Mouse (Mus musculus) myocyte (in vitro differentiated cells): ENCODE data around the gene Btrc. TPM values are rescaled to one million over a fixed set of nuclear protein-coding genes. Genes with fewer than 3 reads are reported as not detected.
"Not testable (repeated sequence)": the region's sequence is repeated elsewhere in the genome, so short reads cannot be mapped to it uniquely, and the experiment has no call there.

Experiments
- H3K27me3 ChIP-seq: one replicate; pipeline ENCODE4 v1.6.1; 2011; ENCODE audit not compliant: control insufficient read depth, insufficient read depth, insufficient read length
- H3K36me3 ChIP-seq: one replicate; pipeline ENCODE4 v1.6.1; 2011; ENCODE audit not compliant: control insufficient read depth, insufficient read depth
- H3K4me2 ChIP-seq: one replicate; pipeline ENCODE4 v1.6.1; 2011; ENCODE audit warnings: low read depth, control low read depth
- H3K4me3 ChIP-seq: one replicate; pipeline ENCODE4 v1.5.1; 2011; ENCODE audit warnings: mild to moderate bottlenecking, control low read depth, moderate library complexity
- H3K79me2 ChIP-seq: one replicate; pipeline ENCODE4 v1.6.1; 2011; ENCODE audit not compliant: control insufficient read depth, insufficient read depth
- H3ac ChIP-seq: one replicate; pipeline ENCODE4 v1.6.1; 2011; ENCODE audit not compliant: control insufficient read depth, insufficient read length
- CEBPB ChIP-seq: IDR thresholded peaks from 2 replicates; pipeline ENCODE4 v1.6.1; 2011; ENCODE audit warnings: mild to moderate bottlenecking, moderate library complexity; ENCODE audit not compliant: poor library complexity, insufficient read depth, severe bottlenecking
- E2F4 ChIP-seq: IDR thresholded peaks from one replicate; pipeline ENCODE4 v1.6.1; 2011; ENCODE audit warnings: mild to moderate bottlenecking, control low read depth, moderate library complexity; ENCODE audit not compliant: insufficient read depth
- MAX ChIP-seq: IDR thresholded peaks from one replicate; pipeline ENCODE4 v1.6.1; 2011; ENCODE audit warnings: low read depth, mild to moderate bottlenecking, control low read depth
- MYOD1 ChIP-seq, 3 experiments: IDR thresholded peaks; one replicate each; pipeline ENCODE4 v1.6.1; 2011; ENCODE audit warnings: control low read depth in 2 of 3, low read depth in 2 of 3, mild to moderate bottlenecking in 2 of 3, moderate library complexity in 1 of 3; ENCODE audit not compliant: insufficient read length in 2 of 3, control insufficient read depth in 1 of 3
- MYOG ChIP-seq, 3 experiments: IDR thresholded peaks; one replicate each; pipeline ENCODE4 v1.6.1; 2011; ENCODE audit warnings: control low read depth in 2 of 3, low read depth in 2 of 3, mild to moderate bottlenecking in 2 of 3; ENCODE audit not compliant: insufficient read length in 2 of 3, control insufficient read depth in 1 of 3, insufficient read depth in 1 of 3
- POLR2A ChIP-seq: IDR thresholded peaks from one replicate; pipeline ENCODE4 v1.6.1; 2011; ENCODE audit warnings: low read depth, mild to moderate bottlenecking, control low read depth, moderate library complexity; ENCODE audit not compliant: insufficient read length
- POLR2AphosphoS2 ChIP-seq: IDR thresholded peaks from one replicate; pipeline ENCODE4 v1.6.1; 2011; ENCODE audit warnings: low read depth, control low read depth; ENCODE audit not compliant: insufficient read length
- REST ChIP-seq: IDR thresholded peaks from one replicate; pipeline ENCODE4 v1.6.1; 2011; ENCODE audit warnings: mild to moderate bottlenecking, control low read depth, moderate library complexity; ENCODE audit not compliant: insufficient read depth, insufficient read length
- SRF ChIP-seq: IDR thresholded peaks from one replicate; pipeline ENCODE4 v1.6.1; 2011; ENCODE audit warnings: low read depth; ENCODE audit not compliant: control insufficient read depth, insufficient read length
- TCF12 ChIP-seq: IDR thresholded peaks from one replicate; pipeline ENCODE4 v1.6.1; 2011; ENCODE audit warnings: mild to moderate bottlenecking, control low read depth; ENCODE audit not compliant: poor library complexity, insufficient read depth, severe bottlenecking
- TCF3 ChIP-seq: IDR thresholded peaks from one replicate; pipeline ENCODE4 v1.6.1; 2011; ENCODE audit warnings: low read depth, control low read depth; ENCODE audit not compliant: insufficient read length
- USF1 ChIP-seq: IDR thresholded peaks from one replicate; pipeline ENCODE4 v1.6.1; 2011; ENCODE audit warnings: low read depth, mild to moderate bottlenecking, control low read depth, moderate library complexity
- polyA plus RNA-seq: library from polyadenylated mRNA; unstranded; fragments of >200 nt; fragmentation: generic; extraction: Trizol; gene quantifications from one replicate; pipeline ENCODE4 v1.2.1, GENCODE M21; 2012; ENCODE audit warnings: missing spikeins

Btrc gene
- polyA plus RNA-seq, 1 experiment = 17.0 TPM

DNA sequence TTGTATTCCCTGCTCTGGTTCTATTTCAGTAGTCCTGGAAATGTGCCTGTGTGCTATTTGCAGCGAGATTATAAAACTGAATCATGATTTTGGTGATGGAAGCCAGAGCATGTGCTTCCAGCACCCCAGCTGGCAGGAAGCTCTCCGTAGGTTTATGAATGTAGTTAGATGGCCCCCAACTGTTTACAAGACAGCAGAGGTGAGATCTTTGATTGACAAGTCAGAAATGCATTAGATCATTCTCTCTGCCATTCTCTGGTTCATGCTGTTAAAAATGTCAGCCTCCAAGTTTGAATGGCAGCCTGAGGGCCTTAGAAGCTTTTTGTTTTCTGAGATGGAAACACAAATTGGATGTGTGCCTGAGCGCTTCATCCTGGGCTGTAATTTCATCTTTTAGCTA lies 68.8 kb downstream of the Btrc start:
- Histone ChIP-seq H3K36me3 (no peaks in the 10 kb centered on the region), H3K4me3 (no peak overlapping the region), H3K27me3 (no peaks in the 10 kb centered on the region), H3ac (no peak overlapping the region), H3K4me2 (no peak overlapping the region), H3K79me2 (no peaks in the 10 kb centered on the region)
- TF ChIP-seq E2F4 (no peak), TCF3 (no peak), POLR2AphosphoS2 (no peak), CEBPB (no peak), USF1 (no peak), MAX (no peak), MYOG (IDR thresholded peaks at IDR 0.05; ENCODE audit: control insufficient read depth in 1 of 3, insufficient read depth in 1 of 3, insufficient read length in 2 of 3, low read depth in 2 of 3) (no peak), POLR2A (no peak), REST (no peak), TCF12 (no peak), MYOD1 (IDR thresholded peaks at IDR 0.05; ENCODE audit: control insufficient read depth in 1 of 3, insufficient read length in 2 of 3, low read depth in 2 of 3) (no peak), SRF (no peak)

DNA sequence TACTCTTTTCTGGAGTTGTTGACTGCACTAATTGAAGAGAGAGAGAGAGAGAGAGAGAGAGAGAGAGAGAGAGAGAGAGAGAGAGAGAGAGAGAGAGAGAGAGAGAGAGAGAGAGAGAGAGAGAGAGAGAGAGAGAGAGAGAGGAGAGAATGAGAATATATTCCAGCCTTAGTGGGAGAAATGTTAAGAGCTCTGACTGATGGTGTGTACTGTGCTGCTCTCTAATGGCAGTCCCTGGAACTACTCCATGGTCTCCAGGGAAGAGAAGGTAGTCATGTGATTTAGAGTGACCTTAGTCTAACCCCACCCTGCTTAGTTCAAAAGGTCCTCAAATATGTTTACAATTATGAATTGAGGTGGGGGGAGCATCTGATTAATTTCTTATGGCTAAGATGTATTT lies 72.5 kb downstream of the Btrc start:
- not testable (repeated sequence) for H3K79me2 ChIP-seq, H3K36me3 ChIP-seq, H3K4me3 ChIP-seq, H3ac ChIP-seq, H3K27me3 ChIP-seq, H3K4me2 ChIP-seq
- peak; percentile 74 for TF ChIP-seq USF1

DNA sequence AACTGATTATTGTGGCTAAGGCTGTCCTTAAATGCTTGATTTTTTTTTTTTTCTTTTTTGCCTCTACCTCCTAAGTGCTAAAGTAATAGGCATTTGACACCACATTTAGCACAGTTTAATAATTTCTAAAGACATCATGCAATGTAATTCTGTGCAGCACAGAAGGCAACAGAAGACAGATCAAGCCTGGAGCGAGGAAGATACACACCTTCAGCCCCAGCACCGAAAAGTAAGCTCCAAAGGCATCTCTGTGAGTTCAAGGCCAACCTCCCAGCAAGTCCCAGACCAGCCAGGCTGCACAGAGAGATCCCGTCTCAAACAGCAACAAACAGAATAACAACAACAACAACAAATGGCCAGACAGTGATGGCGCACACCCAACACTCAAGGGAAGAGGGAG lies 73.6 kb downstream of the Btrc start:
- Histone ChIP-seq H3K79me2 (no peaks in the 10 kb centered on the region), H3K27me3 (no peaks in the 10 kb centered on the region), H3K4me2 (no peak overlapping the region), H3K36me3 (no peaks in the 10 kb centered on the region), H3K4me3 (no peak overlapping the region), H3ac (no peak overlapping the region)
- no peak for TF ChIP-seq MYOG (IDR thresholded peaks at IDR 0.05; ENCODE audit: control insufficient read depth in 1 of 3, insufficient read depth in 1 of 3, insufficient read length in 2 of 3, low read depth in 2 of 3)
- no peak for TF ChIP-seq CEBPB
- TF ChIP-seq SRF = no peak
- TF ChIP-seq POLR2A = no peak
- TF ChIP-seq USF1 = no peak
- TF ChIP-seq POLR2AphosphoS2 = no peak
- TF ChIP-seq MYOD1 (IDR thresholded peaks at IDR 0.05; ENCODE audit: control insufficient read depth in 1 of 3, insufficient read length in 2 of 3, low read depth in 2 of 3) = no peak
- TF ChIP-seq TCF3 = no peak
- no peak for TF ChIP-seq MAX
- TF ChIP-seq REST = no peak

DNA sequence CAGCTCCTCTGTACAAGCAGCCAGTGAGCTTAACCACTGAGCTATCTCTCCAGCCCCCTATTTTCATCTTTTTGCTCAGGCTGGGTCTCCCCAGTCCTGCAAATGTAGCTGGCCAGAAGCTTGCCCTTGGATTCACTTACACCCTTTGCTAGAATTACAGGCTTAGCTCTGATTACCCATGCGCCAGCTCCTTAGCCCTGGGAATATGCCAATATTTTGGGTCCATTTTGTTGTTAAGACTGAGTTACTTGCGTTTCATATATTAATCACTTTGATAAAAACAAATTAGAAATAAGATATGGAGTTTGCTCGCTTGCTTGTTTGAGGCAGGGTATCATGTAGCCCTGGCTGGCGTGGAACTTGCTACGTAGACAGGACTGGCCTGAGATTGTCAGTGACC lies 74.7 kb downstream of the Btrc start:
- Histone ChIP-seq H3K4me3 (no peak overlapping the region), H3K27me3 (no peaks in the 10 kb centered on the region), H3K36me3 (no peaks in the 10 kb centered on the region), H3ac (no peak overlapping the region), H3K79me2 (no peaks in the 10 kb centered on the region), H3K4me2 (no peak overlapping the region)
- no peak for TF ChIP-seq E2F4
- no peak for TF ChIP-seq CEBPB
- no peak for TF ChIP-seq SRF

DNA sequence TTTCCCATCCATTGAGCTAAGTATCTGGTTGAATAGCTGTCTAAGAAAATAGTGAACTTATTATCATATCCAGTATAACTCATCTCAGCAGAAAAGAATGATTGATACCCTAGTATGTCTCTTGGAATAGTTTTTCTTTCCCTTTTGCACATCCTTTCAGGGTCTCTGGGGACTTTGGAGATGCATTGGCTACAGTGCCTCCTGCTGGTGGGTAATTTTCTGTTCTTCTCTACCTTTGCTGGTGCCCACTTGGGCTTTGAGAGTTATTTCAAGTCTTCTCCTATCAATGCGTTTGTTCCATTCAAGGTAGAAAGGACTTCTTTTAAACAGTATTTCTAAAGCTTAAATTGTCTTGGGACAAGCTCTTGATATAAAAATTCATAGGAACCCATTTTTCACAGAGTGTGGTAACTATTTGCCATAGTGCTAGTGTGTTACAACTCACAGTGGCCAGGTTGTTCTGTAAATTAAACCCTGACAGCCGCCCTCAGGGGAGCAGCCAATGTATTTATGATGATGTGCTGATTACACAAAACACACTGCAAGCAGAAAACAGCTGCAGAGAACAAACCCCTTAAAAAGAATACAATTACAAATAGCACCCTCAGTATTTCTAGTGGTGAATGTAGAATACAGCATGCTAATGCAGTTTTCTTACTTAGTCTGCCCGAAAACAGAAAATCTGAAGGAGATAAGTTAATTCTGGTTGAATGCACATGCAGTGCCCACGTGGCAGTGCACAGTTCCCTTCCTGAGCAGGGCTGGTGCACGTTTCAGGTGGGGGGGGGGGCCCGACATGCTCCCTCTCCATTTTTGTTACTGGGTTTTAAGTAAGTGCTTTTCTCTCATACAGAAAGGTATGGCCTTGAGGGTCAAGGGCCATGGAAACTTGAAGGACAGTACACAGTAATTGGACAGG lies 75.7 kb downstream of the Btrc start:
- Histone ChIP-seq H3ac (no peak overlapping the region), H3K27me3 (no peaks in the 10 kb centered on the region), H3K79me2 (no peaks in the 10 kb centered on the region), H3K4me3 (no peak overlapping the region), H3K36me3 (no peaks in the 10 kb centered on the region), H3K4me2 (no peak overlapping the region)
- no peak for TF ChIP-seq POLR2A
- no peak for TF ChIP-seq TCF12
- no peak for TF ChIP-seq MYOG (IDR thresholded peaks at IDR 0.05; ENCODE audit: control insufficient read depth in 1 of 3, insufficient read depth in 1 of 3, insufficient read length in 2 of 3, low read depth in 2 of 3)
- no peak for TF ChIP-seq USF1
